Mouse (Mus musculus): ENCODE results near the gene Tmc1.

Tmc1 gene

DNA sequence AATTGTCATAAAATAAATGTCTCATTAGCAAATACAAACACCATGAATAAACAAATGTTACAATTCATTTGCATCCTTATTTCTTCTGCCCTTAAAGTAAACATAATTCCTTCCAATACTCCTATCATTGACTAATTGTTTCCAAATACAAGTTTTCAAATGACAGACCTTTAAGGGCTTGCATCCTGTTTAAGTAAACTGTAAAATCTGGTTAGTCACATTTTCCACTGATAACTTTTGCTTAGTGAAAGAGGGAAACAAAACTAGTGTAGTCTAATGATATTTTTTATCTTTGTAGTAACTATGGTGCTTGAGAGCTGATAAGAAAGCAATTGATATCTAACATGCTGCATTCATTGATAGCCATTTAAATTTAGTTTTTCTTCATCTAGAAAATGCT is 154.5 kb downstream of the Tmc1 start:
- no peak for DNase-seq (ENCODE audit: low read depth, low spot score)

DNA sequence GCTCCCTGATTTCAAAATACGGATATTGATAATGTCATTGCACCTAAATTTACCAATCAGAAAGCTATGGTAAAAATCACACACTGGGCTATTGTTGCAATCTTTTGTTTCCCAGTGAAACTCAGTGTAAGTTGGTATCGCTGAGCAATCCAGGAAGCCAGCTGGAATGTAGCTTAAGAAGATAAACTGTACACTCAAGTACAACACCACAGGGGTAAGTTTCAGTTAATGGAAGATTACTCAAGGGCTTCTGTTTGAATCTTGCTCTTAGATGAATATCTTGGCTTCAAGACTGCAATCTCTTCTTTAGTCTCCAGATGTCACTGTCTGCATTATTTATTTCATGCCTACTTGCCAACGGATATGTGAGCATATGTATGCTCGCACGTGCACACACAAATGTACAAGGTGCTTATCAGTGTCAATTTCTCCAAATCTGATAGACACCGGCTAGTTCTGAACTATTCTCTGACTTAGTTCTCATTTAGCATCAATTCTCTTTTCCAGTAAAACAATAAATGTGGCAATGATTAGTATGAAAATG is 156.4 kb downstream of the Tmc1 start:
- DNase-seq (ENCODE audit: low read depth, low spot score) = peak; percentile 70

DNA sequence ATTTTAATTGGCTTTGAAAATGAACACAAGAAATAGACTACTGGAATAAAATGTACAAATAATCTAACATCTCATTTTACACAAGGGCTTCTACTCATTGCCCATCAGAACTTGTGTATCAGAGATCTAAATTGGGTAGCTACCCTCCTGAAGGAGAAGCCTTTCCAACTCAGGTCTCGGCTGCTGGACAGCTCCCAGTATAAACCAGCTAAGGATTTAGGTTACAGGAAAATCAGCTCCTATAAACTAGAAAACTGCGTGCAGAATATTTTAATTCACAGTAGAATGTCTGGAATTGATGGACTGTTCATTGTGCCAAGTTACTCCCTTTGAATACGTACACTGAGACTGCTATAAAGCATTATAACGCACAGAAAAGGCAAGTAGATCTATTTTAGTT is 158.0 kb downstream of the Tmc1 start:
- peak; percentile 20 for DNase-seq (ENCODE audit: low read depth, low spot score)

DNA sequence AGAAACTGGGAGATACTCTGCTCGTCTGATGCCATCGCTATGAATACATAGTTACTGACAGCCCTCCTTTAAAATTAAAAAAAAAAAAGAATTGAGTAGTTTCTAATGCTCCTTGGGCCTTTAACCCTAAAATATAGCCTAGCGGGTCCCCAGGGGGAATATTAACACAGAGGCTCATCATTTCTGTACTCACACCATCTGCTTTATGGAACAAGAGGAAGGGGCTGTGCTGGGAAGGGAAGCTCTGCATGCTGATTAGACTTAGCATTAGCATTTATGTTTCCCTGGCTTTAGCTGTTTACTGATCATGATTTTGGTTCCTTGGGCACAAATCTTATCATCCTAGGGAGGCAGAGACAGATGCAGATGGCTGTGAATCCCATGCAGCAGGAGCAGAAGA is 159.0 kb downstream of the Tmc1 start:
- no peak for DNase-seq (ENCODE audit: low read depth, low spot score)

DNA sequence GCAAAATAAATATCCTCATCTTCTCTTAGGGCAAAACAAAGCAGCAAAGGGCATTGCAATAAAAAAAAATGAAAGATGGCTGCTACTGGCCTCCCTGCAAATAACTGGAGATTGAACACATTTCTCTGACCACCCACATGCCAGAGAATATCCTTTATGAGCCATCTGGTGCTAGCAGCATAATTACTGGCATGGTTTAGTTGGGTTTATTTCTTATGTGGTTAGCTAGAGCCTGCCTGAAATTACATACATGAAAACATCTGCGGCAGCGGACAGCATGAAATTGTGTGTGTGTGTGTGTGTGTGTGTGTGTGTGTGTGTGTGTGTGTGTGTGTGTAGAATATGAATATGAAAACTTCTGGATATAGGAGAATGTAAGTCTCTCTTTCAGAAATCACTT is 161.2 kb downstream of the Tmc1 start:
- DNase-seq (ENCODE audit: low read depth, low spot score) = no peak

DNA sequence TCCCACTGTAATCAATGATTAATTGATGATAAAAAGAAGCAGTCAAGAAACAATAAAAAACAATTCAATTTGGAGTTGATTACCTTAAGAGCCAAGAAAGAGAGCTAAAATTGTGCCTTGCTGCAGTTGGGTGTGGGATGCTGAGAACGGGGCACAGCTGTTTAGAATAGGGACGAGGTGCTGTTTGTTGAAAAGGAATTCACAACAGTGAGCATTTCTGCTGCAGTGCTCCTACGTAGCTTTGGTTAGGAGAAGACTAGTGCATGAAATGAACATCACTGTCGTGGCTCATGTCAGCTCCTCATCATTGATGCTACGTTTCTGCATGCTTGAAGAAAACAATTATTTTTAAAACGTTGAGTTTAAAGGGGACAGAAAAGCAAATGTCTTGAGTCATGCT is 166.7 kb downstream of the Tmc1 start:
- DNase-seq (ENCODE audit: low read depth, low spot score) = no peak

DNA sequence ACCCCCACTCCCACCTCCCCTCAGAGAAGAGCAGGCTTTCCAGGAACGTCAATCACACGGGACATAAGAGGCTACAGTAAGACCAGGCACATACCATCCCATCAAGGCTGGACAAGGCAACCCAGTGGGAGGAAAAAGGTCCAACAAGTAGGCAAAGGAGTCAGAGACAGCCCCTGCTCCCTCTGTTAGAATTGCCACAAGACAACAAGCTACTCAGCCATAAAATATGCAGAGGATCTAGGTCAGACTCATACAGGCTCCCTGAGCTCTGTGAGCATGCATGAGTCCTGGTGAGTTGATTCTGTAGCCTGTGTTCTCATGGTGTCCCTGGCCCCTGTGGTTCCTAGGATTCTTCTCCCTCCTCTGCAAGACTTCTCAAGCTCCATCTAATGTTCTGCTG is 178.3 kb downstream of the Tmc1 start:
- DNase-seq (ENCODE audit: low read depth, low spot score) = no peak

DNA sequence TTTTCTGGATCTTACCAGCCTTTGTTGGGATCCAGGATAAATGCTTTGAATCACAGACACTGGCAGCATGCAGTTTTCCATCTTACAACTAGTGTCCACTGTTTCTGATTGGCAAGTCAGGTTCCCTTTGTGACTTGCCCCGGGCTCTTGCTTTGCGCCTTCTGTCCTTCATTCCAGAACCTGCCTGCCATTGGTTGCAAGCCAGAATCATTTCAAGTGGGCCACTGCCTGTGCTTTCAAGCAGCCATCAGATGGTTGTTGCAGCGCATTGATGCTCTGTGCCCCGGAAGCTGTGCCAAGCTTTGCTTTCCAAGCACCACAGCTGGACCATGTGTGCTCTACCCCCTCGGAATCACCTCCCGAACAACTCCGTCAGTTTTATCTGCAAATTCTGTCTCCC is 180.1 kb downstream of the Tmc1 start:
- DNase-seq (ENCODE audit: low read depth, low spot score) = no peak

DNA sequence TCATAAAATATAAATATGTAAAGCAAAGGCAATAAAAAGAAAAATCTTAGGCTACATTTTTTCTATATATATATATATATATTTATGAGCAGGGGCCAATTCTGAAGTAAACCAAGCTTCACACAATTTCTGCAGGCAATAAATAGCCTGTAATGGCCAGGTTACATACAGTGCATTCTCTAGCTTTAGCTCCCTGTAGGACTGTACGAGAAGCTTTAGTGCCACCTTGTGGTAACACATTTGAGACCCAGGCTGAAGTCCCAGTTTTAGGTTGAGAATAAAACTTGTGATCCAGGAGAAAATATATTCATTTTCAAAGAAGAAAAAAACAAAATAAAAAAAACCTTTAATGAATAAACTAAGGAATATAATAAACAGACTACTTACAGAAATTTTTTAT is 189.8 kb downstream of the Tmc1 start:
- DNase-seq (ENCODE audit: low read depth, low spot score) = peak; percentile 74

DNA sequence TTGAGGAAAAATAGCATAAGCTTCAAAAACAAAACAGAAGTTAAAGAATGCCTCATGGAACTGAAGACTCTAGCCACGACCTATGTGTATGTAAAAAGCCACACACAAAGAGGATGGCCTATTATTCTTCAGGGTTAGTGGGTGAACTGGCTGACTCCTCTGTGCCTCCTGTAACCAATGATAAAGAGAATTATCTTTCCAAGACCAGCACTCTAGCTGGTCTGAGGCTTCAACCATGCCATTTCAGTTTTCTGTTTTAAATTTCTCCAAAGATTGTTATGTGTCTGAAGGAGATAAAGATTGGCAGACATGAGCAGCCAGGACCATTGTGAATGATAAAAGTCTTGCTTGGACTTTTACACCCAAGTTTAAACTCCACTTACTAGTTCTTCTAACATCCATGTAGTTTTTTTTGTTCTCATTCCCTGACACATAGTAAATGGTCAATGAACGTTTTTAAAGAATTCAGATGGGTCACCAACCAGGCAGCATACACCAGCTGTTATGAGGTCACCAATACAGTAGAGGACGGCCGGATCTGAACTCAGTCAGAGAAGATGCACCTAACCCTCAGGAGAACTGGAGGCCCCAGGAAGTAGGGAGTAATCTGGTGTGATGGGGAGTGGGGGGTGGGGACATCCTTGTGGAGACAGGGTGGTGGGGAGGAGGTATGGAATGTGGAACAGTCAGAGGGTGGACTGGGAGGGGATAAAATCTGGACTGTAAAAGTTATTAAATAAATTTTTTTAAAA is 192.2 kb downstream of the Tmc1 start:
- no peak for DNase-seq (ENCODE audit: low read depth, low spot score)

DNA sequence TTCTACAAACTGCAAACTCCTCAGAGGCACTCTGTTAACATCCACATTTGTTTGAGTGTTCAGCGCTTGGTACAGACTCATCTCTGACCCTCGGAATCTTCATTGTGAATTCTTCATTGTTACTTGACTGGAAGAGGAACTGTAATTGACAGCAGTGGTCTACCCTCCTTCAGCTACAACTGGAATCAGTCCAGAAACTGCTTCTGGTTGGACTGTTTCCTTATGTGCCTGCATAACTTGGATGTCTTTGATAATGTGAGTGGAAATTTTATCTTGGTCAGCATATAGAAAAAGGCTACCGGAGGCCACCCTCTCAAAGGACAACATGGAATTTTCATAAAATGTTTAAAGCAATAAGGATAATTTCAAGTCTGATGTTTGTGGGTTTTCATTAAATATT is 192.9 kb downstream of the Tmc1 start:
- DNase-seq (ENCODE audit: low read depth, low spot score) = no peak

DNA sequence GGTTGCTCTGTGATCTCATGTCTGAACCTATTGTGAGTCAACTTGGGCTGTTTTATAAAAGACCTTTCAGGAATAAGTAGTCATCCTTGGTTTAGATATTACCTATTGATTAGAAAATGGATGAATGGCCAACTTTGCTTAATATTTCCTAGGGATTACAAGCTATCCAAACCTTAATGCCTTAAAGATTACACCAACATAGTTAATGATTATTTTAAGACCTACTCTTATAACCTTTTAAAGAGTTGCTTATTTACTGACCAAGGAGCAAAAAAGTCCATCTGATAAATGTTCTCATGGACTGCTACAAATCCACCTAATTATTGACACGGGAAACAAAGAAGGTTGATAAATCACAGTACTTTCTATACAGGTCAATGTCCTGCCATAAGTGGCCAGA is 209.4 kb downstream of the Tmc1 start:
- DNase-seq (ENCODE audit: low read depth, low spot score) = no peak
